Mouse (Mus musculus) spleen, adult 10 weeks (tissue): Measurements from ENCODE around the gene 4930433I11Rik. TPM values are rescaled to one million over a fixed set of nuclear protein-coding genes. Genes with fewer than 3 reads are reported as not detected.

ENCODE experiments used
- polyA plus RNA-seq: library from polyadenylated mRNA; stranded (reverse); fragments of 350-450 nt; fragmentation: Illumina TruSeq; extraction: RNeasy Lipid Tissue Mini Kit (QIAGEN cat#74804); gene quantifications from one replicate; pipeline ENCODE4 v1.2.3, GENCODE M21; 2015; ENCODE audit warnings: low replicate concordance; ENCODE audit not compliant: insufficient read depth

Gene 4930433I11Rik
- not detected for polyA plus RNA-seq

DNA sequence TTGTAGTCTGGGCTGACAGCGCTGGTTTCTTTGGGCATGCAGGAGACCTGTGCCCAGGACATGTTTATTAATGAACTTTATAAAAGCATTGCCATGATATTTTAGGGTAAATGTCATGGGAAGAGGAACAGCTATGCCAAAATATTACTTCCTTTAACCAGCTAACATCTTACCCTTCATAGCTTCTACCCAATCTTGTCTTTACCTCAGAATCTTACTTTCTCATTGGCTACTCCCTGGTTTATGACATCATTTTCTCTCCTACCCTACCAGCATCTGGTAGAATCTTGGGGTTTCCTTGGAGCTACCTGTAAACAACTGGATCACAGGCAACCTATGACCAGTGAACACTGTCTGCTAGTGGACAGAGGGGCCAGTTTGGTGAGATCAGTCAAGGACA, at the start of gene 4930433I11Rik:
Gene 4930433I11Rik (plus strand): TSS at position 301 of the 400 bp plus-strand sequence.

DNA sequence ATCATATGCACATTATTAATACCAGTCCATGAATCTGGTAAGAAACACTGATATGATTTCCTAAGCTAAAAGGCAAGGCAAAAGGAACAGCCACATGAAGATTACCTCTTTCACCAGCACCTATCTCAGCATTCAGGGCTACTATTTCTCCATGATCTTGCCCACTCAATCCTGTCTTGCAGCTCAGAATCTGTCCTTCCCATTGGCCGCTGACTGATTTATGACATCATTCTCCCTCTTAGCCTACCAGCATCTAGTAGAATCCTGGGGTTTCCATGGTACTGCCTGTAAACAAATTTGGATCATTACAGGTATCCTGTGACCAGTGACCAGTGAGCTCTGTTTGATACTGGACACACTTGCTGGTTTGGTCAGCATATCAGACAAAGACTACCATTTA, 45.1 kb downstream of the 4930433I11Rik start, which contains the start of gene Gm4884:
Gene Gm4884 (plus strand): TSS at position 301 of the 400 bp plus-strand sequence.

Other genes starting within 250 kb of the 4930433I11Rik start
- gene Vstm2b, start 89.2 kb upstream of the 4930433I11Rik start, polyA plus RNA-seq = 0.17 TPM
- not detected for gene Gm4884, start 45.2 kb downstream of the 4930433I11Rik start, polyA plus RNA-seq
- gene Gm5592, start 166.3 kb downstream of the 4930433I11Rik start, polyA plus RNA-seq = not detected